Mouse (Mus musculus): ENCODE measurements around the gene Tex19.2. TPM values are rescaled to one million over a fixed set of nuclear protein-coding genes. Genes with fewer than 3 reads are reported as not detected.
"Not testable (repeated sequence)": the region's sequence is repeated elsewhere in the genome, so short reads cannot be mapped to it uniquely, and the experiment has no call there.

Tex19.2 gene
- polyA plus RNA-seq, 1 experiment from 2014 or later: not detected

DNA sequence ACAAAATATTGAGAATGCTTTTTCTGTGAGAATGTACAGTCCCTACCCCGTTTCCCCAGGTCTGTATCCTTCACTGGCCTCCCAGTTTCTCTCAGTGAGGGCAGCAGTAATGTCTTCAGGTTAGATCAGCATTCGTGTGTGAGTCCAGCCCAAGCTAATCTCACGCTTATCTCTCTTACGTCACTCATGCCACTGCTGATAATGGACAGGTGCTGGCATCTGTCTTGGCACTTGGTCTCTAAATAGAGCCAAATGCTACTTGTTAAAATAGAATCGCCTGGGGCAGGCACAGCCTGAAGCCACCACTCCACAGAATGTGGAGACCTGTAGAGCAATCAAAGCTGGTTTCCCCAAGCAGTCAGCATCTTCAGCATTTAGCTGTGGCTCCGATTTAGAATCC, 29.5 kb downstream of the Tex19.2 start:
- Histone ChIP-seq H3K9ac (no peak overlapping the region), H3K27ac (replicated peaks) (no peak overlapping the region), H3K4me3 (no peak overlapping the region), H3K4me1 (peaks cover 16% of the 10 kb centered on the region), H3K4me2 (no peak overlapping the region), H3K36me3 (no peaks in the 10 kb centered on the region), H3K9me3 (no peaks in the 10 kb centered on the region), H3K27me3 (replicated peaks) (no peaks in the 10 kb centered on the region; the same call in 1 of the 2 replicates)
- 34% methylated on average over 6 of the region's 6 CpGs for WGBS
- ATAC-seq (ENCODE audit: extremely low read depth, insufficient number of reproducible peaks, low FRiP score, low TSS enrichment): no peak

DNA sequence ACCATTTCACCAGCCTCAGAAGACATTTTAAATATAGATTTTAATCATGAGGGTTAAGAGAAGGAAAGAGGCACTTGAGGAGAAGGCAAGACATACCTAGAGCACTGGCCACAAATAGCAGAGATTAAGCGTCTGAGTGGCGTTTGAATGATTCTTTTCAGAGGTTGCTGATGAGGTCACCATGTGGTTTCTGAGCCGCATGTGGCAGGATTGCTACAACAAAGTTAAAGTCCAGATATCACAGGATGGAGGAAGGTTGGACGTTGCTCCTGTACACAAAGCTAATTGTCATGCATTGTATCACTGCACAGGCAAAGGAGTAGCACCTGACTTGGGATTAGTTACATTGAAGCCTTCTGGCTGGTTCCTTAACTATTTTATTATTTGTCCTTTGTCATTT, 32.2 kb downstream of the Tex19.2 start:
- 16% methylated on average over 4 of the region's 4 CpGs for WGBS
- no peak for ATAC-seq (ENCODE audit: extremely low read depth, insufficient number of reproducible peaks, low FRiP score, low TSS enrichment)
- no peak overlapping the region for H3K4me3 ChIP-seq

DNA sequence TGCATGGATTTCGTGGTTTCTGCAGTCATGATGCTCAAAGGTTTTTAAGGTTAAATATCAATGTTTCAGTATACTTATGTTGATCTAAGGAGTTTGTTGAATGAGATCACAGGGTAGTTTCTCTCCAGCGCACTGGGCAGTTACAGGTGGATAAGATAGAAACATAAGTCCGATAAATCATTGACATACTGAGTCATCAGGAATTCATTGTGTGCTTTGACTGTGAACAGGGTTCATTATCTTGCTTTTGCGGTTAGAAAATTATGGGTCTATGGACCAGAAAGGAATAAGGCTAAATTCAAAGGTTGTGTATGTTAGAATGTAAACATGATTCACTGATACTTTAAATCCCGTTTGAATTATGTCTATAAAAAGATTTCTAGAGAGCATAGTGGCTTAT, 33.3 kb downstream of the Tex19.2 start:
- H3K27me3 ChIP-seq (replicated peaks): no peaks in the 10 kb centered on the region; the same call in 1 of the 2 replicates
- 54% methylated on average over 5 of the region's 5 CpGs for WGBS
- no peaks in the 10 kb centered on the region for H3K36me3 ChIP-seq
- no peak overlapping the region for H3K4me3 ChIP-seq
- no peaks in the 10 kb centered on the region for H3K9me3 ChIP-seq
- no peak overlapping the region for H3K4me2 ChIP-seq
- no peak overlapping the region for H3K27ac ChIP-seq (replicated peaks)
- H3K4me1 ChIP-seq: peaks cover 12% of the 10 kb centered on the region
- ATAC-seq (ENCODE audit: extremely low read depth, insufficient number of reproducible peaks, low FRiP score, low TSS enrichment): no peak
- H3K9ac ChIP-seq: no peak overlapping the region

More for the DNA sequence above, 32.2 kb downstream of the Tex19.2 start:
- no peaks in the 10 kb centered on the region; the same call in 1 of the 2 replicates for H3K27me3 ChIP-seq (replicated peaks)
- H3K4me2 ChIP-seq: no peak overlapping the region
- no peak overlapping the region for H3K9ac ChIP-seq
- H3K27ac ChIP-seq (replicated peaks): no peak overlapping the region
- H3K4me1 ChIP-seq: peaks cover 16% of the 10 kb centered on the region
- H3K36me3 ChIP-seq: no peaks in the 10 kb centered on the region
- no peaks in the 10 kb centered on the region for H3K9me3 ChIP-seq

DNA sequence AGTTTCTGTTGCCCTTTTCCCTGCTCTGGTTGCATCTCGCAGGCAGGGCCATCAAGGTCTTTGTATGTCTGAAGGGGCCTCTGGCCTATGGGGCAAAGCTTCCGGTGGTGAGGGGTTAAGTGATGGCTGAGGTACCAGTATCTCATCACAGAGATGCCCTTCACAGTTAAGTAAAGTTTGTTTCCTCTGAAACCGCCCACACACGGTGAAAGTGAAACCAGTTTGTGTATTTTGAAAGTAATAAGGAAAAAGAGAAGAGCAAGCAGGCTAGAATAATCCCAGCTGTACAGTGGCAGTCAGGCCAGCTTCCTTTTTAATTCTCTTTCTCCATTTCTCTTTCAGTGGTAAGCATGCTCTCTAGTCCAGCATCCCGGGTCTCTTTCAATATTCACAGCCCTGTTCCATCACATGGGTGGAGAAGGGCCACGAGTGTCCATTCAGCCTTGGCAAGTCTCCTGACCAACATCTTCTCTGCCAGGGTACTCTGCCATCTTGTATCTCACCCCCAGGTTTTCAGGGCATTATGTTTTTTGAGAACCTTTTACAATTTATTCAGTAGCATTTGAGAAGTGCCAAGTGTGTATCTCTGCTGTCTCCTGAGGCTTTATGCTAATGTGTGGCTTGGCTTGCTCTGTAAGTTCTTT, 35.5 kb downstream of the Tex19.2 start:
- H3K9ac ChIP-seq: no peak overlapping the region
- no peak overlapping the region for H3K27ac ChIP-seq (replicated peaks)
- H3K27me3 ChIP-seq (replicated peaks): peaks cover 3% of the 10 kb centered on the region; the same call in 1 of the 2 replicates
- no peaks in the 10 kb centered on the region for H3K36me3 ChIP-seq
- H3K4me2 ChIP-seq: no peak overlapping the region
- peaks cover 7% of the 10 kb centered on the region for H3K4me1 ChIP-seq
- WGBS: 61% methylated on average over 6 of the region's 6 CpGs
- H3K4me3 ChIP-seq: no peak overlapping the region
- no peak for ATAC-seq (ENCODE audit: extremely low read depth, insufficient number of reproducible peaks, low FRiP score, low TSS enrichment)
- H3K9me3 ChIP-seq: no peaks in the 10 kb centered on the region

DNA sequence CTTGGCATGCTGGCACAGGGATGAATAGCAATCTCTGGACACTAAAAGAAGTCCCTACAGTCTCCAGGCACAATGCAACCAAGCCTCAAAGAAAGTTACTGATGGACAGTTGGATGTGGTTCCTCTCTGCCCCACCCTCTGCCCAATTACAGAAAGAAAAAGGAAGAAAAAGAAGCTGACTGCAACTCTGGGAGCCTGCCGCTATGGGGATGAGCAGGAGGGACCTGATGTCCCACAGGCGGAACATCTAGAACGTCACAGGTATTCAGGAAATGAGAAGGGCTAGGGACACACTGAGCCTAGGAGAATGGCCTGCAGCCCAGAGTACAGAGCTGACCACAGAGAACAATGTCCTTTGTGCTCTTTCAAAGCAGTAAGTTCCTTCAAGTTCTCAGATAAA, 36.2 kb downstream of the Tex19.2 start:
- Histone ChIP-seq H3K4me2 (no peak overlapping the region), H3K9me3 (no peaks in the 10 kb centered on the region), H3K9ac (no peak overlapping the region), H3K27me3 (replicated peaks) (peaks cover 3% of the 10 kb centered on the region; the same call in 1 of the 2 replicates), H3K27ac (replicated peaks) (no peak overlapping the region), H3K4me3 (no peak overlapping the region), H3K4me1 (peaks cover 7% of the 10 kb centered on the region), H3K36me3 (no peaks in the 10 kb centered on the region)
- WGBS: 85% methylated on average over 3 of the region's 3 CpGs
- ATAC-seq (ENCODE audit: extremely low read depth, insufficient number of reproducible peaks, low FRiP score, low TSS enrichment): no peak

DNA sequence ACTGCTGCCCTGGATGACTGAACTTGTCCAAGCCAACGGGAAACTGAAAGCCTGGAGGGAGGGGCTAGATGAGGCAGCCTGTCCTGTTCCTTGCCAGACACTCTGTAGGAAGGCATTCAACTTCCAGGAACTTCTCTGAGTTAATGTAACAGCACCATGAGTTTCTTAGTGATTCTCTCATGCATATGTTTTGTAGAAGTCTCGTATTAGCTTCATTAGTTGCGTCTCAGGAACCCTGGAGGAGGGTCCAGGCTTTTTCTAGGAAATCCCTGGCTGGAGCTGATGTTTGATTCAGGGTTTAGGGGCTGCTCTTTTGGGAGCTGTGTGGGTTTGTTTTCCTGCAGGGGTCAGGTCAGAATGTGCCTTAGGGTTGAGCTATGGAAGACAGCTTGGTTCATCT, 37.4 kb downstream of the Tex19.2 start, which contains the start of gene Sectm1a:
Gene Sectm1a, minus strand, starts transcription at position 101 of the 400 bp plus-strand sequence.
- H3K4me3 ChIP-seq: no peak within 1 kb of the TSS
- H3K27ac ChIP-seq (replicated peaks): no peak within 1 kb of the TSS
- no peaks in the 10 kb centered on the region for H3K9me3 ChIP-seq
- H3K27me3 ChIP-seq (replicated peaks): peaks cover 3% of the 10 kb centered on the region; the same call in 1 of the 2 replicates
- no peaks in the 10 kb centered on the region for H3K36me3 ChIP-seq
- ATAC-seq (ENCODE audit: extremely low read depth, insufficient number of reproducible peaks, low FRiP score, low TSS enrichment): no peak
- no peak within 1 kb of the TSS for H3K9ac ChIP-seq
- no peak within 1 kb of the TSS for H3K4me2 ChIP-seq
- WGBS: 61% methylated on average over 3 of the region's 3 CpGs
- peaks cover 3% of the 10 kb centered on the region for H3K4me1 ChIP-seq

DNA sequence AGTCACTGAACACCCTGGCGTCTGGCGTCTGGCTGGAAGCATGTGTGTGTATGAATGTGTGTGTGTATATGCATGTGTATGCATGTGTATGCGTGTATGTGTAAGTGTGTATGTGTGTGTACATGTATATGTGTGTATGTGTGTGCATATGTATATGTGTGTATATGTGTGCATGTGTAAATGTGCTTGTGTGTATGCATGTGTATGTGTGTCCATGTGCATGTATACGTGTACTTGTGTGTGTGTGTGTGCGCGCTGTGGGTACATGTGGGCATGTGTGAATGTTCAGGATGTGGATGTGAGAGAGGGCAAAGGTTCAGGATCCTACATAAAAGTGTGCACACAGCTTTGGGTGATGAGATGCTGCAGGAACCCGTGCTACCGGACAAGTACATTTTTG, 38.1 kb downstream of the Tex19.2 start:
- no peak for ATAC-seq (ENCODE audit: extremely low read depth, insufficient number of reproducible peaks, low FRiP score, low TSS enrichment)
- no peaks in the 10 kb centered on the region for H3K9me3 ChIP-seq
- no peaks in the 10 kb centered on the region for H3K4me1 ChIP-seq
- no peak overlapping the region for H3K27ac ChIP-seq (replicated peaks)
- H3K4me2 ChIP-seq: no peak overlapping the region
- no peak overlapping the region for H3K4me3 ChIP-seq
- no peaks in the 10 kb centered on the region for H3K36me3 ChIP-seq
- peaks cover 3% of the 10 kb centered on the region; the same call in 1 of the 2 replicates for H3K27me3 ChIP-seq (replicated peaks)
- WGBS: 90% methylated on average over 8 of the region's 8 CpGs
- H3K9ac ChIP-seq: no peak overlapping the region

DNA sequence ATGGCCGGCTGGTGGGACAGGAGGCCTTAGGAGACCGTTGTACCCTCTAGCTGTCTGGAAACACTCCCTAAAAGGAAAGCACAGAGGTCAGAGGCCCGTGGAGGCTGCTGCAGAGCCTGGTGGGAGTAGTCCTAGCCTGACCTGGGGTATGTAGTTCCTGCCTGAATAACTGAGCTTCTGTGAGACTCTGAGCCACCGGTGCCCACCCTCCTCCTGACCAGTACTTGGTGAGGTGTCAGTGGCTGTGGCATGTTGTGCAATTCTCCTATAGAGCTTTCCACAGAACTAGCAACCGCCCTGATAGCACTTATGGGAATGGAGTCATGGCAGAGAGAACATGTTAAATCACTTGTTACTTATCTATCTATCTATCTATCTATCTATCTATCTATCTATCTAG, 42.8 kb downstream of the Tex19.2 start:
- ATAC-seq (ENCODE audit: extremely low read depth, insufficient number of reproducible peaks, low FRiP score, low TSS enrichment): no peak
- no peaks in the 10 kb centered on the region for H3K36me3 ChIP-seq
- no peak overlapping the region for H3K9ac ChIP-seq
- no peaks in the 10 kb centered on the region for H3K4me1 ChIP-seq
- no peak overlapping the region for H3K4me2 ChIP-seq
- no peaks in the 10 kb centered on the region for H3K9me3 ChIP-seq
- H3K27me3 ChIP-seq (replicated peaks): 0 out of 2 replicates have a peak, but pooled peaks cover 3% of the 10 kb centered on the region
- 67% methylated on average over 5 of the region's 5 CpGs for WGBS
- H3K4me3 ChIP-seq: no peak overlapping the region
- H3K27ac ChIP-seq (replicated peaks): no peak overlapping the region

DNA sequence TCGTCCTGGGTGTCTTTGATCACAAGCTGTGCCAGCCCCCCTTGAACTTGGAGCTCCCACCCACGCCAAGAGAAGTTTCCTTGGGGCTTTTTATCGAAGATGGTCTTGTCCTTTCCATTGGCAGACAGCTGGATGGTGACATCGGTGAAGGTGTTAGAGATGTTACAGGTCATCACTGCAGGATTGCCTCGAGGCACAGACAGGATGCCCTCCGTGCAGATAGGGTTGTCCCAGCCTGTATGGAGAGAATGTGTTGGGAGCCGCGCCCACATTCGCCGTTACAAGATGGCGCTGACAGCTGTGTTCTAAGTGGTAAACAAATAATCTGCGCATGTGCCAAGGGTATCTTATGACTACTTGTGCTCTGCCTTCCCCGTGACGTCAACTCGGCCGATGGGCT, 48.8 kb downstream of the Tex19.2 start:
- ATAC-seq (ENCODE audit: extremely low read depth, insufficient number of reproducible peaks, low FRiP score, low TSS enrichment); H3K27ac ChIP-seq (replicated peaks); H3K9ac ChIP-seq; H3K4me3 ChIP-seq; H3K27me3 ChIP-seq (replicated peaks); H3K4me1 ChIP-seq; H3K9me3 ChIP-seq; H3K36me3 ChIP-seq; H3K4me2 ChIP-seq: not testable (repeated sequence)
- WGBS: 81% methylated on average over 12 of the region's 16 CpGs

DNA sequence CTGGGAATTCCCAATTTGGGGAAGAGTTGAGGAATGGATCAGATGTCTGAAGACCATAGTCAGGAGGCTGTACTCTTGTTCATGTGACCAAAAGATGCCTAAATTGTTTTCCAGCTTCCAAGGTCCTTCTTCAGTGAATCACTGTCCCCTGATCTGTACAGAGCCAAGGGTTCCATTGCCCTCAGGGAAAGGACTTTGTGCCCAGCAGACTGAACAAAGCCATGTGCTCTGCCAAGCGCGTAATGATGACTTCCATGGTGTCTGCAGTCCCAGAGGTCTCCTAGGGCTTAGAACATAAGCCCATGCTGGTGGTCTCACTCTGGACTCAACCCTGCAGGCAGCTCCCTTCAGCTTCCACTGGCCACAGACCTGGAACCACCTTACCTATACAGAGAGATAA, 50.6 kb downstream of the Tex19.2 start:
- no peak overlapping the region for H3K9ac ChIP-seq
- WGBS: 84% methylated on average over 2 of the region's 2 CpGs
- ATAC-seq (ENCODE audit: extremely low read depth, insufficient number of reproducible peaks, low FRiP score, low TSS enrichment): no peak

More for the DNA sequence above, 50.6 kb downstream of the Tex19.2 start:
- Histone ChIP-seq H3K9me3 (no peaks in the 10 kb centered on the region), H3K27me3 (replicated peaks) (peaks cover 18% of the 10 kb centered on the region), H3K27ac (replicated peaks) (no peak overlapping the region), H3K4me1 (no peaks in the 10 kb centered on the region), H3K36me3 (no peaks in the 10 kb centered on the region), H3K4me3 (no peak overlapping the region), H3K4me2 (no peak overlapping the region)

Measured in heart, embryonic 13.5 days (tissue).